Mouse (Mus musculus) limb, embryonic 15.5 days (tissue): ENCODE data around the gene Fcmr. TPM values are rescaled to one million over a fixed set of nuclear protein-coding genes. Genes with fewer than 3 reads are reported as not detected.

ENCODE experiments used
- ATAC-seq: fragments of 200-750 bp; cut with Nextera tagmentation; 2 replicates; pipeline ENCODE4 v1.8.0; 2017; ENCODE audit warnings: low read depth, moderate TSS enrichment; ENCODE audit not compliant: insufficient number of reproducible peaks, low FRiP score, low TSS enrichment
- H3K27ac ChIP-seq: fragments of 300-500 bp; sonication (generic); 2 replicates; pipeline ENCODE4 v1.5.1; 2015; ENCODE audit warnings: moderate library complexity, mild to moderate bottlenecking, inconsistent platforms
- H3K27me3 ChIP-seq: fragments of 300-500 bp; sonication (generic); 2 replicates; pipeline ENCODE4 v1.6.1; 2015; ENCODE audit warnings: inconsistent platforms
- H3K36me3 ChIP-seq: fragments of 300-500 bp; sonication (generic); 2 replicates; pipeline ENCODE4 v1.6.1; 2015; ENCODE audit warnings: inconsistent platforms
- H3K4me1 ChIP-seq: fragments of 300-500 bp; sonication (generic); 2 replicates; pipeline ENCODE4 v1.6.1; 2015; ENCODE audit warnings: inconsistent platforms
- H3K4me2 ChIP-seq: fragments of 300-500 bp; sonication (generic); 2 replicates; pipeline ENCODE4 v1.6.1; 2015; ENCODE audit warnings: mild to moderate bottlenecking, inconsistent platforms
- H3K4me3 ChIP-seq: fragments of 300-500 bp; sonication (generic); 2 replicates; pipeline ENCODE4 v1.5.1; 2015; ENCODE audit warnings: mild to moderate bottlenecking, inconsistent platforms
- H3K9ac ChIP-seq: fragments of 300-500 bp; sonication (generic); 2 replicates; pipeline ENCODE4 v1.6.1; 2015; ENCODE audit warnings: inconsistent platforms
- H3K9me3 ChIP-seq: fragments of 300-500 bp; sonication (generic); 2 replicates; pipeline ENCODE4 v1.6.1; 2016; ENCODE audit warnings: inconsistent platforms
- WGBS: fragments of 180-500 bp; shearing (Covaris S2); methylation state at CpG from one replicate; pipeline ENCODE4 v1.1.7; 2015; 5-methylcytosine and 5-hydroxymethylcytosine counted together
- polyA plus RNA-seq: library from polyadenylated mRNA; unstranded; fragments of >200 nt; fragmentation: Nextera tagmentation; extraction: Ambion mirVana; gene quantifications from 2 replicates; pipeline ENCODE4 v1.2.1, GENCODE M21; 2015

Fcmr gene
- polyA plus RNA-seq, 1 experiment from 2014 or later = 0.29 TPM

DNA sequence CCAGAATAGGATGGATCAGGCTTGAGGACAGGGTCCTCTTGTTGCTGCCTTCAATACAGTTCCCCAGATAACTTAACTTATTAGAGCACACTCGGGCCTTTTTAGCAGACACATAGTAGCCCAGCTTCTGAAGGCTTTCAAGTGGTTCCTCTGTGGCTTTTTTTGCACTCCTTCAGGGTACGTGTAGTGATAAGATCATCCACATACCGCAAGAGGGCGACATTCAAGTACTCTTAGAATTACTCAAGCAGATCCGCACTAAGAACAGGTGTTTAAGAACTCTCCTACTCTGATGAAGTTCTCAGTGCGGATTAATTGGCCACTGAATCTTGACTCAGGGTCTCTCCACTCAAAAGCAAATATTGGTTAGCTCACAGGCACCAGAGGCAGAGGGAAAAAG lies 27.2 kb upstream of the Fcmr start:
- no peaks in the 10 kb centered on the region for H3K9me3 ChIP-seq
- no peak for ATAC-seq

DNA sequence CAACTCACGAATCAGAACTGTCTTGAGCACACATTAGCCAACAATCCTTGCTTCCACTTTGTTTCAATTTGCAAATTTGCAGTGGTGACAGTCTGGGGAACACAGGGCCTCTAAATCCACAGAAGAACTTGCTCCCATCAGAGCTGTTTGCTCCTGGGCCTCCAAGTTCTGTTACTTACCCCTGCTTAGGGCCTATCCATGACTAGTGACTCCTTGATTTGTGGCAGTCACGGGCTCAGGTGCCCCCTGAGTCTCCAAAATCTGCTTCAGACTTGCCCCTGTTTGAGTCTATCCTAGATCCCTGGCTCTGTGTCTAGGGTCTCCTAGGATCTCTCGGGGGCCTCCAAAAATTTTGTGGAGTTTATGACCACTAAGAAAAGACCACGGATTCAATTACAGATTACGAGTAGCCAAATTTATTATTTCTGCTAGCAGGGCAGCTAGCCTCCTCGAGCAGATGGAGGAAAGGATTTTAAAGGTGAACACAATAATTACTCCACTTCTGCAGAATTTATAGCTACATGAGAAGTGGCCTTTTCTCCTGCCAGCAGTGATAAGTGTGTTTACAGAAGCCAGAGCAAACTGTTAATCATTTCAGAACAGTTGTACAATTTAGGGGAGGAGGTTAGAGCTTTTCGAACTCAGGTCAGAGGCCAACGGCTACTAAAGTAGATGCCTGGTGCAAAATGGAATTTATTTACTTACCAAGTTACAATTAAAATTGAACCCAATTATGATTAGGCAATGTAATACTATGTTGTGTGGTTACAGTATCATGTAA lies 24.7 kb upstream of the Fcmr start:
- no peak for ATAC-seq
- 31% methylated on average over 8 of the region's 8 CpGs for WGBS
- H3K9ac ChIP-seq = no peak overlapping the region
- no peaks in the 10 kb centered on the region for H3K27me3 ChIP-seq
- H3K36me3 ChIP-seq = no peaks in the 10 kb centered on the region
- no peaks in the 10 kb centered on the region for H3K9me3 ChIP-seq
- H3K4me3 ChIP-seq = no peak overlapping the region
- no peak overlapping the region for H3K27ac ChIP-seq
- H3K4me1 ChIP-seq = no peaks in the 10 kb centered on the region
- H3K4me2 ChIP-seq = no peak overlapping the region

More for the DNA sequence above, 27.2 kb upstream of the Fcmr start:
- H3K4me1 ChIP-seq = no peaks in the 10 kb centered on the region
- WGBS = 66% methylated on average over 6 of the region's 6 CpGs
- H3K27me3 ChIP-seq = no peaks in the 10 kb centered on the region
- H3K9ac ChIP-seq = no peak overlapping the region
- no peak overlapping the region for H3K4me2 ChIP-seq
- H3K27ac ChIP-seq = no peak overlapping the region
- no peaks in the 10 kb centered on the region for H3K36me3 ChIP-seq
- H3K4me3 ChIP-seq = no peak overlapping the region

DNA sequence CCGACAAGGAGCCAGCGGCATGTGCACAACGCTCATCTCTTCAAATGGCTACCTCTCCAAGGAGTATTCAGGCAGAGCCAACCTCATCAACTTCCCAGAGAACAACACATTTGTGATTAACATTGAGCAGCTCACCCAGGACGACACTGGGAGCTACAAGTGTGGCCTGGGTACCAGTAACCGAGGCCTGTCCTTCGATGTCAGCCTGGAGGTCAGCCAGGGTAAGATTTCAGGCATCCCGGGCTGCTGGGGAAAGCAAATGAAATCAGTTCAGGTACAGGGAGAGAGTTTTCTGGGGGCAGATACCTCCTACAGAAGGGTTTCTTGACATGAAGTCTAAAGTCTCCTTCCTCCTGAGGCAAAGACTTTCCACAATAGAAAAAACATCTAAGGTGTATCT lies 23.8 kb upstream of the Fcmr start:
- ATAC-seq = no peak
- Histone ChIP-seq H3K27ac (no peak overlapping the region), H3K4me1 (no peaks in the 10 kb centered on the region), H3K27me3 (no peaks in the 10 kb centered on the region), H3K4me3 (no peak overlapping the region), H3K9me3 (no peaks in the 10 kb centered on the region), H3K9ac (no peak overlapping the region), H3K36me3 (no peaks in the 10 kb centered on the region), H3K4me2 (no peak overlapping the region)
- WGBS = 88% methylated on average over 7 of the region's 7 CpGs

DNA sequence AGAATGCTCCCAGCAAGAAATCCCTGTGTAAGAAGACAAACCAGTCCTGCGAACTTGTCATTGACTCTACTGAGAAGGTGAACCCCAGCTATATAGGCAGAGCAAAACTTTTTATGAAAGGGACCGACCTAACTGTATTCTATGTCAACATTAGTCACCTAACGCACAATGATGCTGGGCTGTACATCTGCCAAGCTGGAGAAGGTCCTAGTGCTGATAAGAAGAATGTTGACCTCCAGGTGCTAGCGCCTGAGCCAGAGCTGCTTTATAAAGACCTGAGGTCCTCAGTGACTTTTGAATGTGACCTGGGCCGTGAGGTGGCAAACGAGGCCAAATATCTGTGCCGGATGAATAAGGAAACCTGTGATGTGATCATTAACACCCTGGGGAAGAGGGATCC lies 21.0 kb upstream of the Fcmr start:
- no peak overlapping the region for H3K4me3 ChIP-seq
- ATAC-seq = no peak
- WGBS = 88% methylated on average over 7 of the region's 7 CpGs
- H3K4me2 ChIP-seq = no peak overlapping the region
- no peak overlapping the region for H3K9ac ChIP-seq
- no peaks in the 10 kb centered on the region for H3K36me3 ChIP-seq
- no peaks in the 10 kb centered on the region for H3K4me1 ChIP-seq
- no peaks in the 10 kb centered on the region for H3K9me3 ChIP-seq
- no peaks in the 10 kb centered on the region for H3K27me3 ChIP-seq
- no peak overlapping the region for H3K27ac ChIP-seq

DNA sequence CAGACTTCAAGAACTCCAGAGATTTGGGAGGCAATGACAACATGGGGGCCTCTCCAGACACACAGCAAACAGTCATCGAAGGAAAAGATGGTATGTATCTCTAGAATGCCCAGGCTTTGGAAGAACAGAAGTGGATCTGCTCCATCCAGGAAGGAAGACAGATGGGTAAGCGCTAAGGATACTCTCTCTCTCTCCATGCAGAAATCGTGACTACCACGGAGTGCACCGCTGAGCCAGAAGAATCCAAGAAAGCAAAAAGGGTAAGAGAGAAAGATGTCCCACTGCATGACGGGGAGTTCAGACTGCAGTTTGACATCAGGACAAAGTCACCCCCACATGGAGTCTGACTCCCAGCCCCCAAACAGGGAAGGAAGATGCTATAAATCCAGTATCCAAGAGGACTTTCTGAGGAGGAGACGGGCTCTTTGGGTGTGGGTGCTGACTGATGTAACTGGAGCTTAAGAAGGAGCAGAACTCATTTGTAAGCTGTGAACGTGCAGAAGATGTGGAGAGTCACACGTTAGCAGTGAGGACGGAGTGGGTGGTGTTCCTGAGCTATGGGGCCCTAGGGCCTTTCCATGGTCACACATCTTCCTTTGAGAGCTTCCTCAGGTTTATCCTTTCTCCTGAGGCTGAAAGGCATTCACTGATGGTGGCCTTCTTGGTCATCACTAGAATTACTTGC lies 15.8 kb upstream of the Fcmr start:
- H3K27me3 ChIP-seq = no peaks in the 10 kb centered on the region
- no peaks in the 10 kb centered on the region for H3K9me3 ChIP-seq
- no peak for ATAC-seq
- H3K4me1 ChIP-seq = no peaks in the 10 kb centered on the region
- 89% methylated on average over 10 of the region's 10 CpGs for WGBS
- H3K4me3 ChIP-seq = no peak overlapping the region
- no peak overlapping the region for H3K4me2 ChIP-seq
- no peaks in the 10 kb centered on the region for H3K36me3 ChIP-seq
- no peak overlapping the region for H3K9ac ChIP-seq
- no peak overlapping the region for H3K27ac ChIP-seq

DNA sequence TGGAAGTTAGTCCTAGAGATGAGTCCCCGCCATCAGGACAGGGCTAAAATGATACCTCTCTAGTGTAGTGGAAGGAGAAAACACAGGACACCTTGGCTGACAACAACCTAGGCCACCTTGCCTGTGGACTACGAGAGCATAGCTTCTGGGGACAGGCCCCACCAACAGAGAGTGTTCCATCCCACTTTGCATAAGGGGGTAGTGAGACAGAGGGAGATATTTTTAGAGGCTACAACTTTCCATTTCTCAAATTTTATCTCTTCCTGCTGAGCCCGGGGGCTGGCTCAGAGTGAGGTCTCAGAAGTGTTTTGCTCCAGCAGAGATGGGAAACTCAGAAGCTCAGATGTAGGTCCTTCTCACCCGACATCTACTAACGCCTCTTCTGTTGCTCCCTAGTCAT lies 15.1 kb upstream of the Fcmr start:
- no peaks in the 10 kb centered on the region for H3K9me3 ChIP-seq
- no peaks in the 10 kb centered on the region for H3K36me3 ChIP-seq
- ATAC-seq = no peak
- H3K4me2 ChIP-seq = no peak overlapping the region
- H3K27me3 ChIP-seq = no peaks in the 10 kb centered on the region
- 88% methylated on average over 5 of the region's 5 CpGs for WGBS
- no peak overlapping the region for H3K27ac ChIP-seq
- H3K9ac ChIP-seq = no peak overlapping the region
- no peaks in the 10 kb centered on the region for H3K4me1 ChIP-seq
- no peak overlapping the region for H3K4me3 ChIP-seq

DNA sequence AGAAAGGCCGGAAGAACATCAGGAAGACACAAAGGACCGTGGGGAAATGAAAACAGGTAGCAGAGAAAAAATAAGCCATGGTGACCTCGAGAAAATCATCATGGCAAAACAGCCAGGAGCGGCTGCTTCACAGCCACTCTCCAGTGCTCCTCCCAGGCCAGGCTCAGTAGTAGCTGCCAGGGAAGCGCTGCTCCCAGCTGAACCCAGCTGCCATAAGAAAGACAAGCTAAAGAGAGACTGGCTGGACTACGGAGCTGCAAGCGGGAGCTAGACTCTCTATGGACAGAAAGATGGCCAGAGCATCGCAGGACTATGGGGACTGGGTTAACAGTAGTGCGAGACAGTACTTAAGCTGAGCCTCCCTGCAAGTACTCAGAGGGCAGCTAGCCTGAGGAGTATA lies 10.7 kb upstream of the Fcmr start:
- WGBS = 83% methylated on average over 9 of the region's 9 CpGs
- H3K9me3 ChIP-seq = no peaks in the 10 kb centered on the region
- no peak overlapping the region for H3K4me3 ChIP-seq
- H3K36me3 ChIP-seq = no peaks in the 10 kb centered on the region
- no peaks in the 10 kb centered on the region for H3K27me3 ChIP-seq
- no peaks in the 10 kb centered on the region for H3K4me1 ChIP-seq
- H3K9ac ChIP-seq = no peak overlapping the region
- H3K27ac ChIP-seq = no peak overlapping the region
- ATAC-seq = no peak
- H3K4me2 ChIP-seq = no peak overlapping the region

DNA sequence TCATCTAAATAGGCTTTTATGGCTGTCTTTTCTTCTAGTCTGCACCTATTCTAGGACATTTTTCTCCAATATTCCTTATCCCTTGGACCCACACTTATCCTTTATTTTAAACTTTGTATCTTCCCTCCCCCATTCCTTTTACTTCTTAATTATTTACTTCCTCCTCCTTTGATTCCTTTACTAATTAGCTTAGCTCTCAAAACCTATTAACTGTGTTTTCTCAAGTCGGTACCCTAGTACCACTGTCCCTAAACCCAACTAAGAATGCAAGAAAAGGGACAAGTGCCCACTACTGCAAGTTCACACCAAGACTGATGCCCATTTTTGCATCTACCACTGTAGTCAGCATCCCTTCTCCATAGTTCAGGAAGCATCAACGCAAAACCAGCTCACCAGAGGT lies 9.7 kb upstream of the Fcmr start:
- no peak for ATAC-seq
- H3K36me3 ChIP-seq = no peaks in the 10 kb centered on the region
- no peak overlapping the region for H3K4me3 ChIP-seq
- H3K9ac ChIP-seq = no peak overlapping the region
- H3K27ac ChIP-seq = no peak overlapping the region
- 74% methylated on average over 2 of the region's 2 CpGs for WGBS
- no peaks in the 10 kb centered on the region for H3K9me3 ChIP-seq
- H3K27me3 ChIP-seq = no peaks in the 10 kb centered on the region
- H3K4me1 ChIP-seq = no peaks in the 10 kb centered on the region
- H3K4me2 ChIP-seq = no peak overlapping the region

DNA sequence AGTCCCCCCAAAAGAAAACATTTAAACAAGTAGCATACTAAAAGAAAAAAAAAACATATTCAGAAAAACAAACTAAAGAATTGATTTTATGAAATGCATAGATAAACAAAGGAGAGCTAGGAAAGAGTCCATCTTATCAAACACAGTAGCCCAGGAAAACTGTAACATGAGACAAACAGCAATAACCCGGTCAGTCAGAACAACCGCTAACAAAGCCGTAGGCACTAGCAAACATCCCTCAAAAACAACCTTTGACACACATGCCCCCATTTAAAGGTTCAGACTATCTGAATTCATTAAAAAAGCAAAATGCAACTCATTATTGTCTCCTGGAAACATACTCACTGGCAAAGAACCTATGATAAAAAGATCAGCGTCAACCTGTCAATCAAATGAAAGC lies 8.0 kb upstream of the Fcmr start:
- WGBS = 73% methylated on average over 4 of the region's 4 CpGs
- H3K9ac ChIP-seq = no peak overlapping the region
- no peak overlapping the region for H3K27ac ChIP-seq
- no peak overlapping the region for H3K4me2 ChIP-seq
- H3K27me3 ChIP-seq = no peaks in the 10 kb centered on the region
- H3K4me1 ChIP-seq = no peaks in the 10 kb centered on the region
- no peak for ATAC-seq
- no peaks in the 10 kb centered on the region for H3K36me3 ChIP-seq
- no peaks in the 10 kb centered on the region for H3K9me3 ChIP-seq
- H3K4me3 ChIP-seq = no peak overlapping the region

DNA sequence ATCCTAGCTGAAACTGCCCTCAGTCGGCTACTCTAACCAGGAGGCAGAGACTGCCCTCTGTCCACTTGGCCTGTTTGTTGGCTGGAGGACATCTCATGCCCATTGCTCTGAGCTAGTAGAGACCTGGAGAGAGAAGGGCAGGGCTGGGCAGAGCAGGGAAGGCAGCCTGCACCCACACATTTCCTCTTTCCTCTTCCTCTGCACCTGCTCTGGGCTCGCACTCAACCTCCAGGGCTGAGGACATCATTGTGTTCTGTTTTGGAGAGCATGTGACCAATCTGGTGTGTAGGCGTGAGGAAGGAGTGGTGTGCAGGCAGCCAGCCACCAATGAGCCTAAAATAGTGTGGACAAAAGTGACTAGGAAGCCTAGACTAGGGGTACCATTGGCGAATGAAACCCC lies 1.2 kb upstream of the Fcmr start:
- Histone ChIP-seq H3K4me3 (no peak overlapping the region), H3K9me3 (no peaks in the 10 kb centered on the region), H3K36me3 (no peaks in the 10 kb centered on the region), H3K4me2 (no peak overlapping the region), H3K4me1 (no peaks in the 10 kb centered on the region), H3K27ac (no peak overlapping the region), H3K27me3 (no peaks in the 10 kb centered on the region), H3K9ac (no peak overlapping the region)
- 78% methylated on average over 4 of the region's 4 CpGs for WGBS
- ATAC-seq = no peak

DNA sequence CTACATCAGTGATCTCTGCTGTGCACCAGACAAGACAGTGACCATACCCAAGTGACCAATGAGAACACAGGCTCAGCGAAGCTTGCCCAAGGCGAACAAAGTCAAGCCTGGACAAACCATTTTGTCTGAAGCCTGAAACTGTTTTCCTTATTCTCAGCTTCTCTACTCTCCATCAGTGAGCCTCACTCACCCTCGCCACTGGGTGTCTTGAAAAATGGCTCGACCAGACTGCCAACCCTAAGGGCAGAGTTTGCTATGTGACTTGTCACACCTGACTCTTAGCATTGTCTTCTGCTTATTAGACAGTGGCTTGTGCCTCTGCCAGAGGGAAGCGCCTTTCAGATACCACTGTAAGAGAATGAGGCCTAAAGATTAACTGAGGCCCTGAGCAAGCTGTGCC lies 728 bp upstream of the Fcmr start:
- Histone ChIP-seq H3K27ac (no peak overlapping the region), H3K4me2 (no peak overlapping the region), H3K27me3 (no peaks in the 10 kb centered on the region), H3K4me1 (no peaks in the 10 kb centered on the region), H3K36me3 (no peaks in the 10 kb centered on the region), H3K9ac (no peak overlapping the region), H3K9me3 (no peaks in the 10 kb centered on the region), H3K4me3 (no peak overlapping the region)
- whole genome bisulfite sequencing = 79% methylated on average over 5 of the region's 5 CpGs
- ATAC-seq = no peak

DNA sequence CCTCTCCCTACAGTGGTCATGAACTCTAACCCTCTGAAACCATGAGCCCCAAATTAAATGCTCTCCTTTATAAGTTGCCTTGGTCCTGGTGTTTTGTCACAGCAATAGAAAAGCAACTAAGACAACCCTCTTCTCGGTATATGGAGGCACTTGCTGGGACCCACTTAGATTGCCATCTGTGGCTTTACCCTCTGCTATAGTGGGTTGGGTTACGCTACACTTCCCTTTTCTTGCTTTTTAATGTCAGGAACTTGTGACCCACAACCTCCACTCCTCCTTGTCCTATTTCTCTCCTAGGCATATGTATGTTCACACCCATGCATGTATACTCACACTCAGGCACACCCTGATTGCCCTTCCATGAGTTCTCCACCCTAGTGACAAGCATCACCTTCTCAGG lies 7.4 kb downstream of the Fcmr start:
- no peak overlapping the region for H3K9ac ChIP-seq
- H3K4me1 ChIP-seq = peaks cover under 1% of the 10 kb centered on the region; the same call in 1 of the 2 replicates
- H3K27me3 ChIP-seq = peaks cover 11% of the 10 kb centered on the region
- no peak for ATAC-seq
- H3K4me2 ChIP-seq = no peak overlapping the region
- H3K27ac ChIP-seq = no peak overlapping the region
- H3K9me3 ChIP-seq = no peaks in the 10 kb centered on the region
- WGBS = 90% methylated on average over 2 of the region's 2 CpGs
- H3K36me3 ChIP-seq = no peaks in the 10 kb centered on the region
- no peak overlapping the region for H3K4me3 ChIP-seq
